Mouse (Mus musculus): ENCODE results near the gene Ispd.
A peak's percentile ranks its signal among the peaks of the same experiment; 100 is the strongest.

Gene Ispd

DNA sequence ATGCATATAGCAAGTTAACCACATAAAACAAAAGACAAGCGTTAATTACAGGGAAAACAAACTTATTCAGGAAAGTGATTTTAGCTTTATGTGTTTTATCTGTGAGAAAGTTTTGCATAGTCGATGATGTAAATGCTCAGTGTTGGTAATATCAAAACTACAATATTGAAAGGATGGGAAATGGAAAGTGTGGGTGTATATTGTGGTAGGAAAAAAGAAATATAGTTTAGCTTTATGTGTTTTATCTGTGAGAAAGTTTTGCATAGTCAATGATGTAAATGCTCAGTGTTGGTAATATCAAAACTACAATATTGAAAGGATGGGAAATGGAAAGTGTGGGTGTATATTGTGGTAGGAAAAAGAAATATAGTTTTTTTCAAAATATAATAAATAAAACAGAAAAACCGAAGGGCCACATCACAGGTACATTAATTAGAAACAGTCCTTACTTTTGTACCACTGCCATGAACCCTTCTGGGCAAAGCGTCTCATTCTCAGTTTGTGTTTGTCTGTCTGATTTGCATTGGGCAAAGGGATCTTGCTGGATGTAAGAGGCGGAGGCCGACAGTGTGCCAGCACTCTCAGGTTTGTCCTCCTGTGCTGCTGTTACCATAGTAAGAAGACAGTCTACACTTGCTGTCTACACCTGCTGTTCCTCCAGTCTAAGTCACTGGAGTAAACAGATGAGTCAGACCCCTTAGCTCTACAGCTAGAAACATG lies 87.2 kb downstream of the Ispd start:
- no peak for DNase-seq (ENCODE audit: low read depth, low spot score)

DNA sequence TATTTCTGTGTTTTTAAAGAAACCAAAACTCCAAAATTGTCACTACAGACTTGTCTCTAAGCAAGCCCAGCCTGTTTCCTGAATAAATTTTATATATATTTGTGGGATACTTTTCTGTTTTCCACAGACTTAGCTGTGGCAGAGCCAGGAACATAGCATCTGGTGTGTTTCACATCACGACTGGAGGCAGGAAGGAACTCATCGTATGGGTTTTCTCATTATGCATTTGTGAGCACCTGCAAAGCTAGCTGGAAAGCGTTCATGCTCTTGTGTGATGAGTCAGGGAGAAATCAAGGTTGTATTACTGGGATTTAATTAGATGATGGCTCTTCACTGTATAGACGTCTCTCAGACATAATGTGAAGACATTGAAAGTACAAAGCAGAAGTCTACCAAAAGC lies 90.2 kb downstream of the Ispd start:
- DNase-seq (ENCODE audit: low read depth, low spot score) = peak; percentile 60

DNA sequence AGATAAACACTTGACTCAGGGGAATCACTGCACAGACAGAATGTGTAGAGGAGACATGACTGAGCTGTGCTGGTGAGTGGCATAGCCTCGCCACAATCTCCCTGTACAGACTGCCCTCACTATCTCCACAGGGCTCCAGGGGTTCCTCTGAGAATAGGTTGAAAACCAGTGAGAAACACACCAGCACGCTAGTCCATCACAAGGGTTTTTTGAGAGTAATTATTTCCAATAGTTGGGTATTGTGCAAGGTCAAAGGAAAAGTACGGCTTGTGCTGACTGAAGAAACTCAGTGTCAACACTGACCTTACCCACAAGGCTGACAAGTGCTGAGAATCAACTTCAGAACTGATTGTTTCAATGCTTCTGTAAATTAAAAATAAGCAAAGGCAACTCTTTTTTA lies 92.9 kb downstream of the Ispd start:
- no peak for DNase-seq (ENCODE audit: low read depth, low spot score)

DNA sequence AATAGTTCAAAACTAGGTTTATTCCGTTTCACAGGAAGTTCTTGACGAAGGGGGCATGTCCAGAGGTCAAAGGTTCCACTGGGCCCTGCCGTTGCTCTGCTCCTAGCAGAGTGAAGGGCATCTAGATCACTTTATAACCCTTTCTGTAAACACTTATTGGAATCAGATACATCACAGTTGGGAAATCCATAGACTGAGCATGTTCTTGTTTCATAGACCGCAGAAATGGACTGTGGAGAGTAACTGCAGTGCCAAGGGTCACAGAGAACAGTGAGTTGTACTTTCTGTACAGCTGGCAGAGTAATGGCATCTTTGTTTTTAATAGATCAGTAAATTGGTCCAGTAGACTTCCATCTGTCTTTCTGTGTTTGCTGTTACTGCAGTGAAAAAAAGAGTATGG lies 94.0 kb downstream of the Ispd start:
- DNase-seq (ENCODE audit: low read depth, low spot score) = no peak

GRCm38 (mm10) chr12:36476476-36476875 lies 95.2 kb downstream of the Ispd start:
- no peak for DNase-seq (ENCODE audit: low read depth, low spot score)

DNA sequence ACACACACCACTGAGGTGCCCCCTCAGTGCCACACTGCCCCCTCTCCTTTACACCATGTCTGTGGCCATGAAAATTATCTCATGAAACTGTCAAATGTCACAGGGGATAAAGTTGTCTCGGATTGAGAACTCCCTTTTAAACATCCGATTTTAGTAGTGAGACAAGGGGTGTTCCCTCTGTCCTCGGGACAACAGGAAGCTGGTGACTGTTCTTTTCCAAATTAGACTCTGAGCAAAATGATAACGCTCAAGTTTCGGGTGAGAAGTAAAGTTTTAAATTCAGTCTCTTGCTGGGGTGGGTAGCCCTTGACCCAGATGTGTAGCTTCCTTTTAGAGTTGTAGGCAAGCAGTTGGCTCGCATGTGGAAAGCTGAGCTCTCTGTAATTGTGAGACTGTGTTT lies 96.3 kb downstream of the Ispd start:
- DNase-seq (ENCODE audit: low read depth, low spot score) = no peak

DNA sequence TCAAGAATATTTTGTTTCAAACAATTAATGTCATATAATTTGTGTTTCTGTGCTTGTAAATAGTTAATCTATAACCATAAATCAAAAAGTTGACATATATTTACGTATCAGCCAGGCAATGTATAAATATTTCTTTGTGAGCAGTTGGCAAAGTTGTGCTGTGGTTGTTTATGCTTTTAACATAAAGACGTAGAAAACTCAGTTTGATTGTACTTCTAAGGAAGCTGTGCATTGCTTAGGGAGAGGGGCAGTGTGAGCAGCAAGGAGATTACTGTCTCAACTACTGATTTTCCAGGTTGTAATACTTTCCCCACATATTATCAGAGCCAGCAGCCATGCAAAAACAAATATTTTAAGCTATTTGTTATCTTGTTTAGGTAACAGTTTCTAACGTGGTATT lies 96.7 kb downstream of the Ispd start:
- DNase-seq (ENCODE audit: low read depth, low spot score) = no peak

- DNase-seq (ENCODE audit: low read depth, low spot score) = no peak
These were observed 100.5 kb downstream of the Ispd start for GRCm38 (mm10) chr12:36481742-36482141.

DNA sequence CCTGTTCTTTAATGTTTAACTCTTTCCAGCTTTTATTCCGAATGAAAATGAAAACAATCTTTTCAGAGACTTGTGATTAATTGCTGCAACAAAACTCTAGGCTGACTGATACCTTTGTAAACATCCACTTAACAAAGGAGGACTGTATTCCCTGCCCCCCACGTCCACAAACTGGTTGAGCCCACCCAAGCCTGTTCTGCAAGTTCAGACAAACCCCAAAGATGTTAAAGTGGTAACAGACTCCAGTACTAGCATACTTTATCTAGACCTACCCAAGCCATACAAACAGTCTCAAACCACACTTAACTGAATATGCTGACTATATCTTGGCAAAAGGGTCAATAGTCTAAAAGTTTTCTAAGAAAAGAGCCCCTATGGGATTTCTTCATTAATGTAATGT lies 102.1 kb downstream of the Ispd start:
- no peak for DNase-seq (ENCODE audit: low read depth, low spot score)

- no peak for DNase-seq (ENCODE audit: low read depth, low spot score)
These were observed 116.3 kb downstream of the Ispd start for GRCm38 (mm10) chr12:36497565-36497964.

GRCm38 (mm10) chr12:36507111-36507903 lies 126.1 kb downstream of the Ispd start:
- peak; percentile 12 for DNase-seq (ENCODE audit: low read depth, low spot score)

DNA sequence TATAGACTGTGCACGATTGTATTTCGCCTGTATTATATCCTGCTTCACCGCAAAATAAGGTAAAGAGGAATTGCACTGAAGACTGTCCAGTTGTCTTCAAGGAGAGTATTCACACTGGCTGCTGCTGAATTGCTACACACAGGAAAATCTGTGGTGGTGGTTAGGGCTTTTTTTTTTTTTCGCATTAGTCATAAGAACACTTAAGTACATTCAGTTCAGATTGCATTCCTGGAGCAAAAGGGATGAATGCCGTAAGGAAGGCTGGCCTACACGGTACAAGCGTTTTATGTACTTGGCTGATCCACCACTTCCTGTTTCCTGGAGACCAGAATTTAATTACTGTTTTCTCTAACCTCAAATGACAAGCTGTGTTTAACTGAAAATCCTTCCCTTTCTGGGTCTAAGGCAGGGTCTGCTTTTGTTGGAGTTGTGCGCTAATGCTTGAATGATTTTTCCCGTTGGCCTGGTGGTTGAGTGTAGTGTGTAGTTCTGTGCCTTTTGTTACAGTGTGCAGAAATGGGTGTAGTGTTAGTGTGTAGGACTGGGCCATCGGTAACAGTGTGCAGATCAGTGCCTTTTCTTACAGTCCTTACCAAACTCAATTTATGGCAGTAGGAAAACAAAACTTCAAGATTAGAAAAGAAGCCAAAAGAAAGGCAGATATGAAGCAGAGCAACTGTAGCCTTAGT lies 128.8 kb downstream of the Ispd start:
- DNase-seq (ENCODE audit: low read depth, low spot score) = peak; percentile 17

DNA sequence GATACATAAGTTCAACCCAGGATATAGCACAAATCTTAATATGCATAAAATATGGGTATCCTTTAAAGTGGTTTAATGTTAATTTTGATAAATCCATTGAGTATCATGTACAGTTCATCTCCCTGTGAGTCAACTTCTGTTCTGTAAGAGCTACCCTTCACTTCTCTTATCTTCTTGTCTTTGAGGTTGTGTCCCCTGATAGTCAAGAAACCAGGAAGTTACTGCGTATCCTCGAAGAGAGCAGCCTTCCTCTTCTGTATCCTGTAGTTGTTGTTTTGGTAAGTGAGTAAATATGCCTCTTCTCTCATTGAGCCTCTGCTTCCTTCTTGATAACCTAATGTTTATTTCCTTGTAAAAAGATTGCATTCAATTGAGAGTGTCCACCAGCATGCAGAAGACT lies 140.5 kb downstream of the Ispd start:
- no peak for DNase-seq (ENCODE audit: low read depth, low spot score)

GRCm38 (mm10) chr12:36523515-36523914 lies 142.3 kb downstream of the Ispd start:
- DNase-seq (ENCODE audit: low read depth, low spot score) = no peak

GRCm38 (mm10) chr12:36530920-36531319 lies 149.7 kb downstream of the Ispd start:
- DNase-seq (ENCODE audit: low read depth, low spot score) = no peak

DNA sequence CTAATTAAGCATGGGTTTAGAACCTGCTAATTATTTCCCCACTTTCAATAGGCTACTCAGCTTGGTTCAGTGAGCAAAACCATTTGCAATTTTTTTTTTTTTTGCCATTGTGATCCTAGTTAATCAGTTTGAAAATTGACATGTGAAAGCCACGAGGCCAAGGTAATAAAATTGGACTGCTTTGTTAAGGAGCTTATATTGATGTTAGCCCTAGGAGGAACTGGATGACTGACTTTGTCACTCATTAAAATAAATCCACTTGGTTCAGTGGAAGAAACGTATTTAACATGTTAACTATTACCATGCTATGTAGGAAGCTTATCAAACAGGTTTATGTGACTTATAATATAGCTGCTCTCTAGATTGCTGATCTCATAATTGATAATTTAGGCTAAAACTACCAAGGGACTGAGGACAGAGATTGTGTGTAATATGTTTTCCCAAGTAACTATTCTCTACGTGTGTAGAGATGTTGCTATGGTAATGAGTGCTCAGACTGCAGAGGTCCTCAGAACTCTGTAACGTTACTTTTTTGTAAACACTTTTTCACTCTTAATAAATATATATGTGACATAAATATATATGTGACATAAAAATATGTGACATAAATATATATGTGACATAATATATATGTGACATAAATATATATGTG lies 150.3 kb downstream of the Ispd start:
- DNase-seq (ENCODE audit: low read depth, low spot score) = no peak

- no peak for DNase-seq (ENCODE audit: low read depth, low spot score)
These were observed 151.3 kb downstream of the Ispd start for GRCm38 (mm10) chr12:36532525-36532924.

GRCm38 (mm10) chr12:36533160-36533900 lies 152.1 kb downstream of the Ispd start:
- DNase-seq (ENCODE audit: low read depth, low spot score) = no peak

DNA sequence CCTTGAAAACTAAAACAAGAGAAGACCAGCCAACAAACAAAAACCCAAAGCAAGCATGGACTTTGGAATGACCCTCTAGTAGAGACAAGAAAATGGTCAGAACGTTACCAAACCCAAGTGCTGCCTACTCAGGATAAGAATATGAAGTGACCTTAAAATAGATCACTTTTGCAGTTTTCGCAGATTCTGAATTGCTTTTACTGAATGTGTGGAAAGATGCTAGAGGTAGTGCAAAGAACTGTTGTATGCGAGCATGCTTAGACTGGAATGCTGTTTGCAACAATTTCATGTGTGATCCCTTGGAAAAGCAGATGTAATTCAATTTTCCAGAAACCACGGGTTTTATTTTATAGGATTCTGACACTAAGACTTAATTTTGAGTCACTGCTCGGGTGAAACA lies 153.3 kb downstream of the Ispd start:
- peak; percentile 10 for DNase-seq (ENCODE audit: low read depth, low spot score)

DNA sequence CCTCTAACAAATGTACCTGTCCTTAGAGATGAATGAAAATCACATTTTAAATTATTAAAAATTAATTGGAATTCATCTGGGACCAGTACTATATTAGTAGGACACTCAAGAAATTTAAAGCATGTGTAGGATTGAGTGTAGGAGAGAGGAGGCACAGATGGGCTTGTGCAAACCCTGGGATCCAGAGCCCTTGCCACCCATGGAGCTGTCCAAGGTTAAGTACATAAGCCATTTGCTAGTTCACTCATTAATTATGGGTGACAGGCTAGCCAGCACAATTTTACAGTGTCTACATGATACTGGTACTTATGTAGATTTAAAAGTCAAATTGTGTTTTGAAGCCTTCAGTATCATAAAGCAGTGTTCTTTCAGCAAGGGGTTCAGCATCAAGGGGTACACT lies 164.1 kb downstream of the Ispd start:
- no peak for DNase-seq (ENCODE audit: low read depth, low spot score)

DNA sequence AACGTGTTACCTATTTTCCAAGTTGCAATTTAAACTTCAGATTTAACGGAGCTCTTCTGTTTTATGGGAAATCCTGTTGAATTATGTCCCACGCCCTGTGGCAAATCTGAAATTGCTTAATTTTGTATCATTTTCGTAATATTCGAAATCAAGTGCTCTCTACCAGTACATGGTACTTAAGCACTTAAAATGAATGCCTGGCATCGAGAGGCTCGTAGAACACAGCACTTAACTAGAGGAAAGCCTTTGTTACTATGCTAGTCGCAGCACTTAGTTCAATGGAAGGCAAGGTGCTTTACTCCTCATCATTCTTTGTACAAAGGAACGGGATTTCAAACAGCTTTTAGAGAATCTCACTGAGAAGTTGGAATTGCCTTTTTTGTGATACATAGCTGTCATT lies 168.2 kb downstream of the Ispd start:
- DNase-seq (ENCODE audit: low read depth, low spot score) = no peak

Data from telencephalon, adult 2 months (tissue).